Mouse (Mus musculus): ENCODE measurements around the gene Itpk1.

Itpk1 gene

GRCm38 (mm10) chr12:102704457-102705198, at the start of gene Itpk1:
TSS of gene Itpk1 (minus strand) at chr12:102704930.
- peak; percentile 87 for DNase-seq (ENCODE audit: low read depth, low spot score)

GRCm38 (mm10) chr12:102748256-102748655, 43.5 kb upstream of the Itpk1 start:
- DNase-seq (ENCODE audit: low read depth, low spot score), result no peak

DNA sequence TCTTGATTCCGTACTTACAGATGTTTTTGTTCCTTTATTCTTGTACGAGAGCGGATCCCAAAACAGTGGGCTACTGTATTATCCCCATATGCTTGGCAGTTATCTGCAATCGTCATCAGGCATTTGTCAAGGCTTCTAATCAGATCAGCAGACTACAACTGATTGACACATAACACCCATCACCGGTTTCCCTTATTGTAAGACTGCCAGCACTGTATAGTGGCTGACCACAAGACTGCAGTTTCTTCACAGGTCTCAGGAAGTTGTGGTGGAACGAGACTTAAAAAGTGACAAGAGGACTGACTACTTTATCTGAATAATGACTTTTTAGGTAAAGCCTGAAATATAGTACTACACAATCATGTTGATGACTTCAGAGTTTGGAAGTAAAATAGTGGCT, 40.1 kb upstream of the Itpk1 start:
- peak; percentile 82 for DNase-seq (ENCODE audit: low read depth, low spot score)

- DNase-seq (ENCODE audit: low read depth, low spot score), result peak; percentile 94
Observed at GRCm38 (mm10) chr12:102743589-102744574, 39.2 kb upstream of the Itpk1 start, which contains the start of the genes Moap1 and Tmem251. TSS of gene Moap1 (minus strand) at chr12:102743661. TSS of gene Tmem251 (plus strand) at chr12:102743762.

DNA sequence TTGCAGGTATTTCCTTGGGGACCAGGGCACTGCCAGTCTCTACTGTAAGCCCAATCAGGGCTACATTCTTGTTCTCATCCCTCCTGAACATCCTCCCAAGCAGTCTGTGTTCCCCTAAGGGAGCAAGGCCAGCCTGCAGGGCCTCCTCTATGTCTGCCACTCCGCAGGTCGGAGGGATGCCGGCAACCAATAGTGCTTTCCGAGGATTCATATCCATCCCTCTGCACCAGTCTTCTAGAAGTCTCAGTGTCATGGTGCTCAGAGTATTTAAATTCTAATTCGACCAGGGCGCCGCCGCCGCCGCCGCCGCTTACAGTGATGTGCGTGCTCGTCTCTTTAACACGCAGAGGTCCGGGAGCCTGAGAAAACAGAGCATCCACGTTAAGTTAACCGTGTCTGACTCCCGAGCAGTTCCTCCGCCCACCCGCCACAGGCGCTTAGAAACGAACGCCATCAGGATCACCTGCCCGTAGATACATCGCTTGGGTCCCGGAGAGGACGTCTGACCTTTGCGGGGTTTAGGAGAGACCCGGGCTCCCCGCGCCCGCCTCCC, 38.4 kb upstream of the Itpk1 start:
- no peak for DNase-seq (ENCODE audit: low read depth, low spot score)

- no peak for DNase-seq (ENCODE audit: low read depth, low spot score)
Observed at GRCm38 (mm10) chr12:102742056-102742455, 37.3 kb upstream of the Itpk1 start.

GRCm38 (mm10) chr12:102740285-102740684, 35.6 kb upstream of the Itpk1 start:
- peak; percentile 72 for DNase-seq (ENCODE audit: low read depth, low spot score)

- DNase-seq (ENCODE audit: low read depth, low spot score), result no peak
Observed at GRCm38 (mm10) chr12:102739096-102739495, 34.4 kb upstream of the Itpk1 start.

GRCm38 (mm10) chr12:102733381-102733780, 28.7 kb upstream of the Itpk1 start:
- peak; percentile 85 for DNase-seq (ENCODE audit: low read depth, low spot score)

GRCm38 (mm10) chr12:102730798-102731619, 26.3 kb upstream of the Itpk1 start:
- no peak for DNase-seq (ENCODE audit: low read depth, low spot score)

GRCm38 (mm10) chr12:102729855-102730797, 25.4 kb upstream of the Itpk1 start:
- DNase-seq (ENCODE audit: low read depth, low spot score), result peak; percentile 67

GRCm38 (mm10) chr12:102725761-102726175, 21.0 kb upstream of the Itpk1 start:
- peak; percentile 60 for DNase-seq (ENCODE audit: low read depth, low spot score)

- DNase-seq (ENCODE audit: low read depth, low spot score), result peak; percentile 43
Observed at GRCm38 (mm10) chr12:102725146-102725545, 20.4 kb upstream of the Itpk1 start.

DNA sequence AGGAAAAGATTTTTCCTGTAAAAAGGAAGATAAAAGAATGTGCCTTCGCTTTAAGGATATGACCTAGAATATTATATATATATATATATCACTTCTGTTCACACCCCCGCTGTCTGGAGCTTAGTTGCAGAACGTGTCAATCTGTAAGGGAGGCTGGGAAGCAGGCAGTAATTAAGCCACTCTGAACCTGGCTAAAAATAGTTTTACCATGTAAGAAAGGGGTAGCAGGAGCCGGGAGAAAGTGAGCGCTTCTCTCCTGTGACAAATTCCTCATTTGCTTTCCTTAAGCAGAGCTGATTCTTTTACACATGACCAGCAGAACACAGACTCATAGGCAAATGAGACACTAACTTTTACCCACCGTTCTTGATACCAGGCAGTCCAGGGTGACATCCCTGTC, 19.1 kb upstream of the Itpk1 start:
- no peak for DNase-seq (ENCODE audit: low read depth, low spot score)

DNA sequence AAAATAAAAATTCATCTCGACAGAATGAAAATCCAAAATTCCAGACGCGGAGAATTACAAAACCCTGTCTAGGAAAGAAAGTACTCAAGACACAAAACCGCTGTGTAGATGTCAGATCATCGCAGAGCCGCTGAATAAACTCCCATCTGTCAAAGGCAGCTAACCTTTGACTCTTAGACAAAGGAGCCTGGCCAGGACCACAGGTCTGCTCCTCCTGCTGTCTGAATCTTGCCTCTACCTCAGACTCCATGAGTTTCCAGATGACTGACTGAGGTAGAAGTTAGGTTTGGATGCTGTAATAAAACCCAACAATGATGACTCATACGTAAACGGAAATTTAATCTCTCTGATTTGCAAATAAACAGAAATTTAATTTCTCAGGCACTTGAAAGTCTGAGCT, 18.2 kb upstream of the Itpk1 start:
- no peak for DNase-seq (ENCODE audit: low read depth, low spot score)

- no peak for DNase-seq (ENCODE audit: low read depth, low spot score)
Observed at GRCm38 (mm10) chr12:102722451-102722850, 17.7 kb upstream of the Itpk1 start.

- DNase-seq (ENCODE audit: low read depth, low spot score), result peak; percentile 84
Observed at GRCm38 (mm10) chr12:102719552-102720315, 15.0 kb upstream of the Itpk1 start.

- DNase-seq (ENCODE audit: low read depth, low spot score), result no peak
Observed at GRCm38 (mm10) chr12:102714654-102715395, 10.1 kb upstream of the Itpk1 start.

Measured in CD4-positive, CD25-positive, alpha-beta regulatory T cell, adult 2 months (primary cell).